Mouse (Mus musculus) T-helper 2 cell (primary cell): ENCODE measurements around the gene Slc31a1.

ENCODE experiments used
- in situ Hi-C: fragments of 300-600 bp; cut with MboI, MseI; formaldehyde crosslinking; loops from one replicate; pipeline ENCODE4 v1.15.1; 2025; ENCODE audit warnings: high pct_unique_total_duplicates

Gene Slc31a1

GRCm38 (mm10) chr4:62360088-62360804 lies at the start of gene Slc31a1, which contains the start of gene Fkbp15:
Slc31a1 (plus strand) TSS chr4:62360727.
Fkbp15 (minus strand) TSS chr4:62360548.
- in situ Hi-C loops: loop anchor here (5.0 kb wide), 1 partner anchor 47 kb away; the partner anchor contains the start of genes Cdc26 and Prpf4

- in situ Hi-C loops: no loop called here
Observed at GRCm38 (mm10) chr4:62312821-62313220, 47.7 kb upstream of the Slc31a1 start.

- in situ Hi-C loops: no loop called here
Observed at GRCm38 (mm10) chr4:62313641-62314211, 46.8 kb upstream of the Slc31a1 start.

GRCm38 (mm10) chr4:62314516-62314915 lies 46.0 kb upstream of the Slc31a1 start:
- in situ Hi-C loops: no loop called here

- in situ Hi-C loops: no loop called here
Observed at GRCm38 (mm10) chr4:62316456-62316855, 44.1 kb upstream of the Slc31a1 start.

- in situ Hi-C loops: no loop called here
Observed at GRCm38 (mm10) chr4:62318294-62318693, 42.2 kb upstream of the Slc31a1 start.

- in situ Hi-C loops: no loop called here
Observed at GRCm38 (mm10) chr4:62322684-62323083, 37.8 kb upstream of the Slc31a1 start.

- in situ Hi-C loops: no loop called here
Observed at GRCm38 (mm10) chr4:62326111-62326510, 34.4 kb upstream of the Slc31a1 start.

GRCm38 (mm10) chr4:62328941-62329660 lies 31.4 kb upstream of the Slc31a1 start:
- in situ Hi-C loops: no loop called here

- in situ Hi-C loops: loop anchor here (10.0 kb wide), 1 partner anchor 1003 kb away; no protein-coding TSS in a partner anchor
Observed at GRCm38 (mm10) chr4:62331977-62332376, 28.6 kb upstream of the Slc31a1 start.

GRCm38 (mm10) chr4:62338536-62338935 lies 22.0 kb upstream of the Slc31a1 start:
- in situ Hi-C loops: loop anchor here (10.0 kb wide), 1 partner anchor 996 kb away; no protein-coding TSS in a partner anchor

- in situ Hi-C loops: no loop called here
Observed at GRCm38 (mm10) chr4:62344000-62344399, 16.5 kb upstream of the Slc31a1 start.

- in situ Hi-C loops: no loop called here
Observed at GRCm38 (mm10) chr4:62345827-62346226, 14.7 kb upstream of the Slc31a1 start.

- in situ Hi-C loops: no loop called here
Observed at GRCm38 (mm10) chr4:62347605-62348328, 12.8 kb upstream of the Slc31a1 start.

- in situ Hi-C loops: no loop called here
Observed at GRCm38 (mm10) chr4:62348329-62348705, 12.2 kb upstream of the Slc31a1 start.

- in situ Hi-C loops: no loop called here
Observed at GRCm38 (mm10) chr4:62349371-62349770, 11.2 kb upstream of the Slc31a1 start.

GRCm38 (mm10) chr4:62357631-62358148 lies 2.8 kb upstream of the Slc31a1 start:
- in situ Hi-C loops: no loop called here

- in situ Hi-C loops: no loop called here
Observed at GRCm38 (mm10) chr4:62359256-62359775, 1.2 kb upstream of the Slc31a1 start.

- in situ Hi-C loops: loop anchor here (5.0 kb wide), 1 partner anchor 46 kb away; the partner anchor contains the start of genes Cdc26 and Prpf4
Observed at GRCm38 (mm10) chr4:62360805-62361455, 403 bp downstream of the Slc31a1 start.

- in situ Hi-C loops: loop anchor here (5.0 kb wide), 1 partner anchor 46 kb away; the partner anchor contains the start of genes Cdc26 and Prpf4
Observed at GRCm38 (mm10) chr4:62361571-62361970, 1.0 kb downstream of the Slc31a1 start.
